29 mouse cellular contexts compared by ENCODE assay signal in genomic region chr4:118071891-118072290, GRCm38 (mm10).
DNase-seq lines count a peak whose midpoint lies in the region; ATAC-seq and TF ChIP-seq lines count a peak whose summit lies in the region.
"Had no signal": no experiment of that assay in that cellular context is flagged by ENCODE, and none has a peak within 500 bp of the region (broad histone marks: within the 10 kb centered on the region; RNA-seq: fewer than 3 reads in every experiment).

No protein-coding gene starts in this region.

- H3K4me3 ChIP-seq in hindbrain, embryonic 13.5 days, result no peak overlapping the region
- no peak overlapping the region for H3K4me3 ChIP-seq in hindbrain, embryonic 16.5 days (ENCODE audit: low read length)
- H3K4me3 ChIP-seq in E14TG2a.4 (replicated peaks; ENCODE audit: low read length), result 0 out of 2 replicates have a peak overlapping the region, but pooled peaks have one; percentile 7
- no peak overlapping the region for H3K4me3 ChIP-seq in limb, embryonic 10.5 days
- no peak overlapping the region for H3K4me3 ChIP-seq in olfactory bulb, adult 2 months (ENCODE audit: insufficient read depth, low read depth, low read length)
- no peak overlapping the region for H3K4me3 ChIP-seq in lung, adult 2 months (replicated peaks; ENCODE audit: extremely low read depth, low read depth, low read length)
- H3K4me3 ChIP-seq: embryonic facial prominence, embryonic 13.5 days; erythroblast, embryonic 14.5 days; forebrain, embryonic 13.5 days; gastrocnemius, adult 2 months; limb, embryonic 15.5 days; liver, embryonic 15.5 days; neural tube, embryonic 12.5 days had no signal

- no peak for TF ChIP-seq POLR2A in olfactory bulb, adult 2 months (IDR thresholded peaks at IDR 0.05; ENCODE audit: insufficient read depth, low read depth, low read length)
- no peak for TF ChIP-seq POLR2A in lung, adult 2 months (IDR thresholded peaks at IDR 0.05; ENCODE audit: borderline replicate concordance, extremely low read depth, low read depth, low read length)

- H3K9ac ChIP-seq in hindbrain, embryonic 13.5 days, result no peak overlapping the region
- no peak overlapping the region for H3K9ac ChIP-seq in hindbrain, embryonic 16.5 days (ENCODE audit: low read depth, low read length)
- H3K9ac ChIP-seq: embryonic facial prominence, embryonic 13.5 days; forebrain, embryonic 13.5 days; limb, embryonic 15.5 days; liver, embryonic 15.5 days; neural tube, embryonic 12.5 days had no signal

- no peaks in the 10 kb centered on the region for H3K36me3 ChIP-seq in hindbrain, embryonic 13.5 days
- no peaks in the 10 kb centered on the region for H3K36me3 ChIP-seq in hindbrain, embryonic 16.5 days (ENCODE audit: control insufficient read depth, insufficient read depth, low read length)
- no peaks in the 10 kb centered on the region for H3K36me3 ChIP-seq in E14TG2a.4 (ENCODE audit: insufficient read depth, low read length)
- peaks cover 4% of the 10 kb centered on the region for H3K36me3 ChIP-seq in limb, embryonic 10.5 days
- H3K36me3 ChIP-seq: limb, embryonic 15.5 days; liver, embryonic 15.5 days; neural tube, embryonic 12.5 days had no signal

- peaks cover 6% of the 10 kb centered on the region; the same call in 1 of the 2 replicates for H3K9me3 ChIP-seq in hindbrain, embryonic 13.5 days
- H3K9me3 ChIP-seq in hindbrain, embryonic 16.5 days (ENCODE audit: control insufficient read depth, low read length), result peaks cover 2% of the 10 kb centered on the region; the same call in 1 of the 2 replicates
- H3K9me3 ChIP-seq in E14TG2a.4 (ENCODE audit: low read length), result 0 out of 2 replicates have a peak, but pooled peaks cover 3% of the 10 kb centered on the region
- H3K9me3 ChIP-seq in limb, embryonic 10.5 days (replicated peaks), result no peaks in the 10 kb centered on the region
- H3K9me3 ChIP-seq: embryonic facial prominence, embryonic 13.5 days; forebrain, embryonic 13.5 days; G1E; limb, embryonic 15.5 days; neural tube, embryonic 12.5 days had no signal

- no peak for DNase-seq in limb, embryonic 10.5 days (ENCODE audit: low spot score)
- no peak for DNase-seq in lung, adult 2 months
- DNase-seq in kidney, postnatal 10 days, result no peak
- DNase-seq: adrenal gland, postnatal 10 days; cerebellum, adult 18-20 months; cerebellum, postnatal 14 days; gastrocnemius, adult 2 months; kidney, adult 9 months; kidney, postnatal 36 days; layer of hippocampus, postnatal 36 days; right cerebral cortex, postnatal 14 days; thymus, postnatal 14 days had no signal

- ATAC-seq in hindbrain, embryonic 13.5 days (ENCODE audit: low FRiP score), result no peak
- no peak for ATAC-seq in hindbrain, embryonic 16.5 days
- ATAC-seq: activated CD4-positive, CD25-positive, alpha-beta regulatory T cell, adult 4 months; CD4-positive, CD25-positive, alpha-beta regulatory T cell, adult 4 months; forebrain, embryonic 13.5 days; lung, postnatal 0 days; Patski had no signal

- no peak overlapping the region for H3K4me2 ChIP-seq in hindbrain, embryonic 13.5 days
- H3K4me2 ChIP-seq in hindbrain, embryonic 16.5 days (ENCODE audit: low read length), result no peak overlapping the region
- H3K4me2 ChIP-seq: embryonic facial prominence, embryonic 13.5 days; forebrain, embryonic 13.5 days; limb, embryonic 15.5 days; liver, embryonic 15.5 days; neural tube, embryonic 12.5 days had no signal

- H3K27me3 ChIP-seq in hindbrain, embryonic 13.5 days, result no peaks in the 10 kb centered on the region
- H3K27me3 ChIP-seq in hindbrain, embryonic 16.5 days (replicated peaks; ENCODE audit: control insufficient read depth, insufficient read depth, low read length), result no peaks in the 10 kb centered on the region
- H3K27me3 ChIP-seq in E14TG2a.4 (ENCODE audit: insufficient read depth, low read length), result no peaks in the 10 kb centered on the region
- H3K27me3 ChIP-seq in limb, embryonic 10.5 days (ENCODE audit: low read depth, poor library complexity, severe bottlenecking), result no peaks in the 10 kb centered on the region
- H3K27me3 ChIP-seq: embryonic facial prominence, embryonic 13.5 days; forebrain, embryonic 13.5 days; limb, embryonic 15.5 days; liver, embryonic 15.5 days; neural tube, embryonic 12.5 days; Patski had no signal

- no peak for TF ChIP-seq CTCF in E14TG2a.4 (conservative IDR thresholded peaks at IDR 0.05; ENCODE audit: low read length)
- no peak for TF ChIP-seq CTCF in olfactory bulb, adult 2 months (IDR thresholded peaks at IDR 0.05; ENCODE audit: insufficient read depth, low read depth, low read length)
- no peak for TF ChIP-seq CTCF in lung, adult 2 months (IDR thresholded peaks at IDR 0.05; ENCODE audit: insufficient read depth, low read length)

- peaks cover 10% of the 10 kb centered on the region for H3K4me1 ChIP-seq in hindbrain, embryonic 13.5 days (replicated peaks)
- H3K4me1 ChIP-seq in hindbrain, embryonic 16.5 days (ENCODE audit: control insufficient read depth, insufficient read depth, low read depth, low read length), result no peaks in the 10 kb centered on the region; the same call in 1 of the 2 replicates
- peaks cover 43% of the 10 kb centered on the region for H3K4me1 ChIP-seq in E14TG2a.4 (replicated peaks; ENCODE audit: low read depth, low read length)
- H3K4me1 ChIP-seq in limb, embryonic 10.5 days, result peaks cover 12% of the 10 kb centered on the region; the same call in 1 of the 2 replicates
- H3K4me1 ChIP-seq in olfactory bulb, adult 2 months (ENCODE audit: control insufficient read depth, insufficient read depth, low read length), result peaks cover 6% of the 10 kb centered on the region
- H3K4me1 ChIP-seq in lung, adult 2 months (ENCODE audit: control insufficient read depth, insufficient read depth, low read length), result no peaks in the 10 kb centered on the region
- H3K4me1 ChIP-seq: forebrain, embryonic 13.5 days had no signal

- H3K27ac ChIP-seq in hindbrain, embryonic 13.5 days, result peak overlapping the region; percentile 3; the same call in 1 of the 2 replicates
- no peak overlapping the region for H3K27ac ChIP-seq in hindbrain, embryonic 16.5 days (ENCODE audit: low read depth, low read length)
- 0 out of 2 replicates have a peak overlapping the region, but pooled peaks have one; percentile 42 for H3K27ac ChIP-seq in limb, embryonic 10.5 days
- peak overlapping the region; percentile 54; the same call in 1 of the 2 replicates for H3K27ac ChIP-seq in olfactory bulb, adult 2 months (ENCODE audit: insufficient read depth, low read depth, low read length)
- H3K27ac ChIP-seq: embryonic facial prominence, embryonic 13.5 days; forebrain, embryonic 13.5 days; gastrocnemius, adult 2 months; limb, embryonic 15.5 days; liver, embryonic 15.5 days; macrophage; neural tube, embryonic 12.5 days; stomach, postnatal 0 days had no signal

- 72% methylated on average over 7 of the region's 7 CpGs for WGBS in hindbrain, embryonic 13.5 days
- 79% methylated on average over 7 of the region's 7 CpGs for WGBS in hindbrain, embryonic 16.5 days
- WGBS in limb, embryonic 10.5 days, result 93% methylated on average over 7 of the region's 7 CpGs
- WGBS in olfactory bulb, adult 2 months, result 67% methylated on average over 7 of the region's 7 CpGs
- WGBS in lung, adult 2 months, result 83% methylated on average over 7 of the region's 7 CpGs
